Mouse (Mus musculus) liver, adult 2 months (tissue): ENCODE results near the gene Rpap3.

Experiments
- CTCF ChIP-seq: fragments of 200-500 bp; IDR thresholded peaks from 2 replicates; pipeline ENCODE4 v1.5.1; 2011; ENCODE audit warnings: low read depth, low read length, control low read depth
- POLR2A ChIP-seq: fragments of 200-500 bp; IDR thresholded peaks from 2 replicates; pipeline ENCODE4 v1.6.1; 2011; ENCODE audit warnings: low read length, control low read depth; ENCODE audit not compliant: insufficient read depth; ENCODE audit errors: extremely low read depth

DNA sequence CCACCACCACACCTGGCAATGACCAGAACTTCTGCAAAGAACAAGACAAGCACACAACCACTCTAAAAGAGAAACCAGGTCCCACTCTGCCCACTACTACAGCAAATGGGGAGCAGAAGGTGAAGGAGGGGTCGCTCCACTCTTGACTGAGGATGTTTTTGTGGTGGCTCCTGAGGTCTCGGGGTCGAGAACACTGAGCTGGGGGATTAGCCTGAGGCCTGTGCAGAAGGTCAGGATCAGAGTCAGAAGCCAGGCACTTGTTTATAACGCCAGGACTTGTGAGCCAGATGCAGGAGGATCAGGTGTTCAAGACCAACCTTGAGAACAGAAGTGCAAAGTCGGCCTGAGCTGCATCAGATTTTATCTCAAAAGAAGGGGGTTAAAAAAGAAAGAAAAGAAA, 21.9 kb upstream of the Rpap3 start:
- TF ChIP-seq POLR2A (no peak), CTCF (no peak)
